Mouse (Mus musculus) erythroblast, embryonic 14.5 days (primary cell): ENCODE results near the gene Prss40.
"Not testable (repeated sequence)": the region's sequence is repeated elsewhere in the genome, so short reads cannot be mapped to it uniquely, and the experiment has no call there.

Experiments used
- GATA1 ChIP-seq: IDR thresholded peaks from 2 replicates; pipeline ENCODE4 v1.6.1; 2012; ENCODE audit warnings: low read length, inconsistent platforms, mixed read lengths
- TAL1 ChIP-seq: IDR thresholded peaks from 3 replicates; pipeline ENCODE4 v1.6.1; 2012; ENCODE audit warnings: low read length, inconsistent platforms, mixed read lengths

GRCm38 (mm10) chr1:34535043-34535698 lies 25.6 kb downstream of the Prss40 start, which contains the start of gene Cfc1:
- TF ChIP-seq TAL1, GATA1: not testable (repeated sequence)
